Mouse (Mus musculus) c-Kit-positive CD71-positive TER-119-negative erythroid progenitor cells, embryonic 14.5 days (primary cell): ENCODE results near the gene Peli2.

Experiments
- DNase-seq: peaks from one replicate; pipeline ENCODE4 v3.0.0-alpha.2; 2013; ENCODE audit warnings: low read depth

The Peli2 gene

GRCm38 (mm10) chr14:48151554-48151953 lies 30.9 kb downstream of the Peli2 start:
- no peak for DNase-seq

- no peak for DNase-seq
Observed at GRCm38 (mm10) chr14:48153064-48153463, 32.4 kb downstream of the Peli2 start.

- DNase-seq, result no peak
Observed at GRCm38 (mm10) chr14:48153865-48154511, 33.4 kb downstream of the Peli2 start.

GRCm38 (mm10) chr14:48154641-48155040 lies 34.0 kb downstream of the Peli2 start:
- DNase-seq, result no peak

- DNase-seq, result no peak
Observed at GRCm38 (mm10) chr14:48155153-48155552, 34.5 kb downstream of the Peli2 start.

GRCm38 (mm10) chr14:48157085-48157484 lies 36.5 kb downstream of the Peli2 start:
- no peak for DNase-seq

GRCm38 (mm10) chr14:48157835-48158234 lies 37.2 kb downstream of the Peli2 start:
- no peak for DNase-seq

GRCm38 (mm10) chr14:48159401-48159800 lies 38.8 kb downstream of the Peli2 start:
- no peak for DNase-seq

GRCm38 (mm10) chr14:48162446-48162845 lies 41.8 kb downstream of the Peli2 start:
- DNase-seq, result no peak

GRCm38 (mm10) chr14:48164917-48165316 lies 44.3 kb downstream of the Peli2 start:
- no peak for DNase-seq

GRCm38 (mm10) chr14:48166396-48166795 lies 45.8 kb downstream of the Peli2 start:
- DNase-seq, result no peak

GRCm38 (mm10) chr14:48167020-48167419 lies 46.4 kb downstream of the Peli2 start:
- no peak for DNase-seq

GRCm38 (mm10) chr14:48168116-48168515 lies 47.5 kb downstream of the Peli2 start:
- no peak for DNase-seq

- DNase-seq, result no peak
Observed at GRCm38 (mm10) chr14:48169970-48170369, 49.3 kb downstream of the Peli2 start.

GRCm38 (mm10) chr14:48171268-48171667 lies 50.6 kb downstream of the Peli2 start:
- no peak for DNase-seq

GRCm38 (mm10) chr14:48172026-48172425 lies 51.4 kb downstream of the Peli2 start:
- DNase-seq, result no peak

- DNase-seq, result no peak
Observed at GRCm38 (mm10) chr14:48172876-48173275, 52.3 kb downstream of the Peli2 start.

- no peak for DNase-seq
Observed at GRCm38 (mm10) chr14:48173840-48174239, 53.2 kb downstream of the Peli2 start.

GRCm38 (mm10) chr14:48174356-48174755 lies 53.7 kb downstream of the Peli2 start:
- no peak for DNase-seq

- no peak for DNase-seq
Observed at GRCm38 (mm10) chr14:48175115-48175514, 54.5 kb downstream of the Peli2 start.

GRCm38 (mm10) chr14:48178304-48178995 lies 57.8 kb downstream of the Peli2 start:
- no peak for DNase-seq

- DNase-seq, result no peak
Observed at GRCm38 (mm10) chr14:48179021-48179420, 58.4 kb downstream of the Peli2 start.

- DNase-seq, result no peak
Observed at GRCm38 (mm10) chr14:48186302-48186701, 65.7 kb downstream of the Peli2 start.

GRCm38 (mm10) chr14:48187100-48187499 lies 66.5 kb downstream of the Peli2 start:
- DNase-seq, result no peak
